In genomic region chr19:44146568-44146879, GRCm38 (mm10) we compare ENCODE assay signal across 8 mouse cellular contexts. TPM values are rescaled to one million over a fixed set of nuclear protein-coding genes. Genes with fewer than 3 reads are reported as not detected.
DNase-seq lines count a peak whose midpoint lies in the region; ATAC-seq and TF ChIP-seq lines count a peak whose summit lies in the region.

No protein-coding gene starts in this region.

- H3K4me1 ChIP-seq in heart, embryonic 10.5 days: peaks cover 13% of the 10 kb centered on the region
- H3K4me1 ChIP-seq in forebrain, embryonic 13.5 days: peaks cover 8% of the 10 kb centered on the region
- peaks cover 8 to 11% of the 10 kb centered on the region in 2 experiments; a peak in 3 of 4 replicates for H3K4me1 ChIP-seq in liver, embryonic 14.5 days (replicated peaks; ENCODE audit: control insufficient read depth in 2 of 2, insufficient read depth in 2 of 2, low read length in 1 of 2)

- no peak for DNase-seq in heart, embryonic 10.5 days (ENCODE audit: low spot score)
- DNase-seq in heart, postnatal 10 days: no peak
- DNase-seq in liver, embryonic 14.5 days (ENCODE audit: low read depth in 3 of 3, low spot score in 3 of 3): no peak
- DNase-seq in yolk sac, embryonic 10.5 days (ENCODE audit: low spot score): no peak
- no peak for DNase-seq in layer of hippocampus, adult 8-10 months (ENCODE audit: low spot score in 2 of 2)
- no peak for DNase-seq in frontal cortex, postnatal 36 days (ENCODE audit: low spot score in 2 of 2)

- H3K9ac ChIP-seq in forebrain, embryonic 13.5 days: peak overlapping the region; percentile 83
- H3K9ac ChIP-seq in liver, embryonic 14.5 days (replicated peaks): peak overlapping the region; percentile 79; the same call in 1 of the 2 replicates

- H3K36me3 ChIP-seq in heart, embryonic 10.5 days: peaks cover 29% of the 10 kb centered on the region
- peaks cover 29% of the 10 kb centered on the region for H3K36me3 ChIP-seq in forebrain, embryonic 13.5 days (ENCODE audit: poor library complexity, severe bottlenecking)
- peaks cover 12% of the 10 kb centered on the region for H3K36me3 ChIP-seq in liver, embryonic 14.5 days (replicated peaks; ENCODE audit: control insufficient read depth, insufficient read depth, low read depth)

- no peaks in the 10 kb centered on the region for H3K9me3 ChIP-seq in heart, embryonic 10.5 days
- H3K9me3 ChIP-seq in forebrain, embryonic 13.5 days (replicated peaks): no peaks in the 10 kb centered on the region
- H3K9me3 ChIP-seq in liver, embryonic 14.5 days (ENCODE audit: control insufficient read depth, low read length): no peaks in the 10 kb centered on the region

- ATAC-seq in CD4-positive, CD25-positive, alpha-beta regulatory T cell, adult 4 months: peak; percentile 44
- no peak; the same call in 1 of the 2 replicates for ATAC-seq in forebrain, embryonic 13.5 days
- ATAC-seq in liver, embryonic 14.5 days (ENCODE audit: insufficient read depth): no peak; the same call in 1 of the 2 replicates

- H3K27me3 ChIP-seq in heart, embryonic 10.5 days (ENCODE audit: insufficient read depth, poor library complexity, severe bottlenecking): peaks cover 12% of the 10 kb centered on the region; the same call in 1 of the 2 replicates
- H3K27me3 ChIP-seq in forebrain, embryonic 13.5 days: peaks cover 13% of the 10 kb centered on the region
- no peaks in the 10 kb centered on the region for H3K27me3 ChIP-seq in liver, embryonic 14.5 days (ENCODE audit: control insufficient read depth, insufficient read depth, low read length)

- peak overlapping the region; percentile 86 for H3K4me2 ChIP-seq in forebrain, embryonic 13.5 days
- H3K4me2 ChIP-seq in liver, embryonic 14.5 days (ENCODE audit: low read depth): peak overlapping the region; percentile 91

- TF ChIP-seq CTCF in liver, embryonic 14.5 days (IDR thresholded peaks at IDR 0.05; ENCODE audit: low read depth): no peak

- TF ChIP-seq EP300 in liver, embryonic 14.5 days (IDR thresholded peaks at IDR 0.05; ENCODE audit: low read depth): no peak

- H3K27ac ChIP-seq in heart, embryonic 10.5 days: peak overlapping the region; percentile 83
- no peak overlapping the region for H3K27ac ChIP-seq in forebrain, embryonic 13.5 days
- H3K27ac ChIP-seq in liver, embryonic 14.5 days: no peak overlapping the region

- peak overlapping the region; percentile 65 for H3K4me3 ChIP-seq in heart, embryonic 10.5 days
- H3K4me3 ChIP-seq in forebrain, embryonic 13.5 days: peak overlapping the region; percentile 78
- peak overlapping the region; percentile 49 to 80 for H3K4me3 ChIP-seq in liver, embryonic 14.5 days (ENCODE audit: insufficient read depth in 1 of 2, low read depth in 2 of 2, low read length in 2 of 2)

- 64% methylated on average over 9 of the region's 9 CpGs for WGBS in heart, embryonic 10.5 days
- 61% methylated on average over 9 of the region's 9 CpGs for WGBS in forebrain, embryonic 13.5 days
- 55% methylated on average over 9 of the region's 9 CpGs for WGBS in liver, embryonic 14.5 days (ENCODE audit: insufficient replicate concordance)

- intact Hi-C loops in heart, postnatal 10 days (cut with DNase I): no loop called here

RNA-seq across cellular contexts. Expression of gene Bloc1s2, which starts 0.3 kb away (rescaled TPM):
- 69.0 and 91.3 TPM in 2 replicates for polyA plus RNA-seq in heart, embryonic 10.5 days (2016; fragmentation: Nextera tagmentation; extraction: Ambion mirVana)
- total RNA-seq in heart, postnatal 10 days (2021): 10 to 100 TPM; 15.9 to 18.7 TPM
- polyA plus RNA-seq in CD4-positive, CD25-positive, alpha-beta regulatory T cell, adult 4 months (2017; shearing (Covaris generic)): 100 to 1,000 TPM; 117 to 129 TPM
- 130 and 141 TPM in 2 replicates for polyA plus RNA-seq in forebrain, embryonic 13.5 days (2015; fragmentation: Nextera tagmentation; extraction: Ambion mirVana)
- polyA plus RNA-seq in liver, embryonic 14.5 days (2012; rRNA removed): 18.4 and 28.1 TPM in 2 replicates
- 44.5 and 45.0 TPM in 2 replicates for polyA plus RNA-seq in liver, embryonic 14.5 days (2014; fragmentation: Nextera tagmentation; extraction: Ambion mirVana)
- 10 to 100 TPM; 55.5 to 72.3 (median 59.8) TPM for total RNA-seq in layer of hippocampus, adult 8-10 months (2022)

RNA-seq across cellular contexts. Expression of gene Cwf19l1, which starts 10.8 kb away (rescaled TPM):
- 21.9 and 23.8 TPM in 2 replicates for polyA plus RNA-seq in heart, embryonic 10.5 days (2016; fragmentation: Nextera tagmentation; extraction: Ambion mirVana)
- 10 to 100 TPM; 11.4 to 12.9 TPM for total RNA-seq in heart, postnatal 10 days (2021)
- polyA plus RNA-seq in CD4-positive, CD25-positive, alpha-beta regulatory T cell, adult 4 months (2017; shearing (Covaris generic)): 10 to 100 TPM; 31.4 to 31.6 TPM
- 37.1 and 39.4 TPM in 2 replicates for polyA plus RNA-seq in forebrain, embryonic 13.5 days (2015; fragmentation: Nextera tagmentation; extraction: Ambion mirVana)
- 4.6 and 8.8 TPM in 2 replicates for polyA plus RNA-seq in liver, embryonic 14.5 days (2012; rRNA removed)
- polyA plus RNA-seq in liver, embryonic 14.5 days (2014; fragmentation: Nextera tagmentation; extraction: Ambion mirVana): 12.9 and 18.0 TPM in 2 replicates
- total RNA-seq in layer of hippocampus, adult 8-10 months (2022): 10 to 100 TPM; 19.1 to 21.2 (median 19.9) TPM

RNA-seq across cellular contexts. Expression of gene Chuk, which starts 39.2 kb away (rescaled TPM):
- 36.8 and 47.0 TPM in 2 replicates for polyA plus RNA-seq in heart, embryonic 10.5 days (2016; fragmentation: Nextera tagmentation; extraction: Ambion mirVana)
- 10 to 100 TPM; 29.8 to 30.5 TPM for total RNA-seq in heart, postnatal 10 days (2021)
- 10 to 100 TPM; 43.5 to 46.8 TPM for polyA plus RNA-seq in CD4-positive, CD25-positive, alpha-beta regulatory T cell, adult 4 months (2017; shearing (Covaris generic))
- 61.7 and 63.3 TPM in 2 replicates for polyA plus RNA-seq in forebrain, embryonic 13.5 days (2015; fragmentation: Nextera tagmentation; extraction: Ambion mirVana)
- polyA plus RNA-seq in liver, embryonic 14.5 days (2012; rRNA removed): 14.8 and 20.7 TPM in 2 replicates
- polyA plus RNA-seq in liver, embryonic 14.5 days (2014; fragmentation: Nextera tagmentation; extraction: Ambion mirVana): 20.5 and 21.0 TPM in 2 replicates
- 10 to 100 TPM; 42.6 to 64.1 (median 51.9) TPM for total RNA-seq in layer of hippocampus, adult 8-10 months (2022)

RNA-seq across cellular contexts. Expression of gene Pkd2l1, which starts 45.7 kb away (rescaled TPM):
- polyA plus RNA-seq in heart, embryonic 10.5 days (2016; fragmentation: Nextera tagmentation; extraction: Ambion mirVana): not detected in 2 replicates
- not detected for total RNA-seq in heart, postnatal 10 days (2021)
- polyA plus RNA-seq in CD4-positive, CD25-positive, alpha-beta regulatory T cell, adult 4 months (2017; shearing (Covaris generic)): not detected
- 0.11 and 0.17 TPM in 2 replicates for polyA plus RNA-seq in forebrain, embryonic 13.5 days (2015; fragmentation: Nextera tagmentation; extraction: Ambion mirVana)
- not detected in 2 replicates for polyA plus RNA-seq in liver, embryonic 14.5 days (2012; rRNA removed)
- not detected in 2 replicates for polyA plus RNA-seq in liver, embryonic 14.5 days (2014; fragmentation: Nextera tagmentation; extraction: Ambion mirVana)
- total RNA-seq in layer of hippocampus, adult 8-10 months (2022): under 1 TPM; 0.26 to 0.64 (median 0.34) TPM

RNA-seq across cellular contexts. Expression of gene Scd3, which starts 56.5 kb away (rescaled TPM):
- polyA plus RNA-seq in heart, embryonic 10.5 days (2016; fragmentation: Nextera tagmentation; extraction: Ambion mirVana): 0.15 and 0.64 TPM in 2 replicates
- under 1 TPM; 0.14 to 0.25 TPM for total RNA-seq in heart, postnatal 10 days (2021)
- not detected for polyA plus RNA-seq in CD4-positive, CD25-positive, alpha-beta regulatory T cell, adult 4 months (2017; shearing (Covaris generic))
- polyA plus RNA-seq in forebrain, embryonic 13.5 days (2015; fragmentation: Nextera tagmentation; extraction: Ambion mirVana): 1.4 and 1.6 TPM in 2 replicates
- polyA plus RNA-seq in liver, embryonic 14.5 days (2012; rRNA removed): not detected in 2 replicates
- not detected in 2 replicates for polyA plus RNA-seq in liver, embryonic 14.5 days (2014; fragmentation: Nextera tagmentation; extraction: Ambion mirVana)
- total RNA-seq in layer of hippocampus, adult 8-10 months (2022): 1 to 10 TPM; 2.7 to 4.1 (median 3.2) TPM
